Mouse (Mus musculus) MEL-GATA-1-ER (cell line): ENCODE results near the gene Pgc.

Experiments
- DNase-seq: peaks from one replicate; pipeline ENCODE4 v3.0.0-alpha.2; 2012; ENCODE audit warnings: low read depth; ENCODE audit errors: extremely low read depth

Gene Pgc

DNA sequence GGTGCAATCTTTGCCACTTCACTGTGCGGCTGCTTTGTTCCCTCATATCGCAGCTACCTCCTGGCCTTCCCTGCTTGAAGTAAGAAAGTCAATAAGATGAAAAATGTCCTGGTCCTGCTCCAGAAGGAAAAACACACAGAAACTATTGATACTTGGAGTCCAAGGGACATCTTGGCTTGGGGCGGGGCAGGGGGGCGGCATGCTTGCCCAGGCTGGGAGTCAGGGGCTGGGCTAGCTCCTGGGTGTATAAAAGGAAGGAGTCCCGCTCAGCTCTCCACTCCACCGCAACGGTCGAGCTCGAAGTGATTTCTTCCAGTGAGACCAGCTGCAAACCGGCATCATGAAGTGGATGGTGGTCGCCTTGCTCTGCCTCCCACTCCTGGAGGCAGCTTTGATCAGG is at the start of gene Pgc:
Gene Pgc, plus strand, starts transcription at position 277 of the 400 bp plus-strand sequence.
- no peak for DNase-seq

- no peak for DNase-seq
Observed at GRCm38 (mm10) chr17:47678238-47678637, 48.4 kb upstream of the Pgc start.

DNA sequence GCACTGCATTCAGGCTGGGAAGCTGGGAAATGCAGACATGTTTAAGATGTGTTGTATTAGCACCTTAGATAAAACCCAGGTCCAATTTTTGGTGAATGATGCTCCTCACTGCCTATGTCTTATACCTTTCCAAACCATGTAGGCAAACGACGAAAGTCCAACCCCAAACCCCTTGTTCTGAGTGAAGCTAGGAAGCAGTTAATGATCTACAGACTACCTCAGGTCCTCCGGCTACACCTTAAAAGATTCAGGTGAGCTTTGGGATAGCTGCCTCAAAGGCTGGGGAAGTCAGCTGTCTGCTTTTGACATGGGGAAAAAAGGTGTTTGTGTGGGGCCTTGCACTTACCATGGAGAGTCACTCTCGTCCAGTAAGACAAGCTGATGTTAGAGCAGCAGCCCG is 47.9 kb upstream of the Pgc start:
- no peak for DNase-seq

DNA sequence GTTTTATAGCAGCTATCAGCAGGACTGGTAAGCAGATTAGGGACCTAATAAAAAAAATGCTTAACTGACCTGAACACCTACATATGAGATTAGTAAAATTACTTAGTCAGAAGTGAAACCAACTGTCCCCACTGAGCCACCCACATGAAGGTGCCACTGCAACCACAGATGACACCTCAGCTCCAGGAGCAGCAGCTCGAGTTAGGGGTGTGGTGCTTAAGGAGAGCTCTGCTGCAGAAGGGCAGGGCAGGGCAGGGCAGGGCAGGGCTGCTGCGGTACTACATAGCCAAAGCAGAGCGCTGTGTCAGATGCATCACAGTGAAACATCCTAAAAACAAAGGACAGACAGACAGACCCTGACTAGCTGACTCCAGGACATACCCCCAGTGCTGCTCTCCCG is 43.8 kb upstream of the Pgc start:
- DNase-seq = no peak

DNA sequence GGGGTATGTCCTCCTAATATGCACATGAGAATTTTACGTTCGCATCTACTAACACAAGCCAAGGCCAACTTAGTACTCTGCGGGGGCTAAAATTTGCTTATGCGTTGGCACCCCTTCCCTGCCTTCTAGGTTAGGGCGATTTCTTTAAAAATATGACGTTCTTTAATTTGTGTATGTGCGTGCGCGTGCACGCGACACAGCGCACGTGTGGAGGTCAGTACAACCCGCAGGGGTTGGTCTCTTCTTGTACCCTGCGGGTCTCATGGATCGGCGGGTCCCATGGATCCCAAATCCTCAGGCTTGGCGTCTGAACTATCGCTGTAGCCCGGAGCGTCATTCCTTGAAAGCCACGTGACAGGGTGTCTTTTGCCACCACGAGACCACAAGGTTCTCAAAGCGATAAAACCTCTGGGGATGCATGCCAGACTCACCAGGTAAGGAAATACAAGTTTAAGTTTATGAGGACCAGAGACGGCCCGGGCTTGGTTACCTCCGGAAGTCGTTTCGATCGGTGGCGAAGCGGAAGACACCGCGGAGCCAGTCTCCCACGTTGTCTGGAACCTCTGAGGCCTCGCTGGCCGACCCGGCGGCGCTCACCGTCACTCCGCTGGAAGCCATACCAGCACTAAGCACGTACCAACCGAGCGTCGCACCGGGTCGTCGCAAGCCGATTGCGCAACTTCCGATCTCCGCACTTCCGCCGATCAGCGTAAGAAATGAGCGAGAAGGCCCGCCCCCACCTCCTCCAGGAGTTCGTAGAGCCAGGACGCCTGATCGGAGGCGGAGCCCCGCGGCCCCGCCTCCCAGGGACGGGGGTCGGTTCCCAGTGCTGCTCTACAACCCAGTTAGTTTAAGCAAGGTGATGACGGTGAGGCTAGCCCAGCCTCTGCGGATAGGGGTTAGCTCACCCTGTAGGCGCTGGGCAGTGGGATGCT is 39.0 kb upstream of the Pgc start:
- peak; percentile 96 for DNase-seq

- no peak for DNase-seq
Observed at GRCm38 (mm10) chr17:47688344-47688607, 38.4 kb upstream of the Pgc start, which contains the start of gene Tomm6. TSS of gene Tomm6 (minus strand) at chr17:47688386.

- peak; percentile 39 for DNase-seq
Observed at GRCm38 (mm10) chr17:47688608-47689575, 37.8 kb upstream of the Pgc start, which contains the start of gene Frs3. TSS of gene Frs3 (plus strand) at chr17:47689030.

DNA sequence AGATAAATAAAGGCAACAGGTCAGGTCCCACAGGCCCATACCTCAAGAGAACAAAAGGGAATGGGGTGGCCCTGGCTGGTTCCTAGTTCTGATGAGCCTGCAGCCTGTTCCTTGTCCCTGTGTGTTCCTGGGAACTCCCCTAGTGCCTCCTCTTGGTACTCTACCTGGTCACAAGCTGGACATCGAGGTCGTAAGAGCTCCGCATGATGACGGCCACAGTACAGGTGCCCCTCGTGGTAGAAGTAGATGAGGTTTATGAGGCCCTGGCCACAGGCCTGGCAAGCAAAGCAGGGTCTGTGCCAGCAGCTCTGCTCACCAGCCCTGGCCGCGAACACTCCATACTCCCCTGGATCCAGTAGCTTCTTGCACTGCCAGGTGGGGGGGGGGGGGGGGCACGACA is 36.7 kb upstream of the Pgc start:
- no peak for DNase-seq

- no peak for DNase-seq
Observed at GRCm38 (mm10) chr17:47691650-47692049, 35.0 kb upstream of the Pgc start.

DNA sequence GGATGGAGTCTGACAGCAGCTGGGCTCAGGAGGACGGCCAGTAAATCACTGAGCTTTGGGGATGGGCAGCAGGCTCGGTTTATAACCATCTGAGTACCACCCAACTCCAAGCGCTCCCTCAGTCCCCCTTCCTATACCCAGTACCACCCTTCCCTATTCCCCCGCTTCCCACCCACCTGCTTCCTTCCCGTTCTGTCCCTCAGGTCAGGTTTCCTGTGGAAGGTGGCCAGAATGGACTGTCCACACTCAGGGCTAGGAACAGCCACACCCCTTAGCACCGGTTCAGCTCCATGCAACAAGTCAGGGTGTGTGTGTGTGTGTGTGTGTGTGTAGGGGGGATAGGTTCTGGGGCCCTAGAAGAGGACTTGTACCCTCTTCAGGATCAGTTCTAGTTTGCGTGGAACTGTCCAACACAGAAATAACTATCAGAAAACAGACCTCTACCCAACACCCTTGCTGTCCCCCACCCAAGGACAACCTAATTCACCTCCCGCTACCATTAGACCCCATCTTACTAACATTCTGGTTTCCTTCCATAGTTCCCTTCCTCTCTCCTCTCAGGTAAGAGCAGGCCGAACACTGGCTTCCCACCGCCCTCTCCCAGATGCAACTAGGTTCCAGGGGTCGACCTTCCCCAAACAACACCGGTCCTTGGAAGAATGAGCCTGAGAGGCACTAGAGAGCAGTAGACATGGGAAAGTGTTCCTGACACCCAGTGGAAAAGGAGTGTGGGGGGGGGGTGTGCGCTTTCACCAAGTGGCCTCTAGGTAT is 32.8 kb upstream of the Pgc start:
- no peak for DNase-seq

DNA sequence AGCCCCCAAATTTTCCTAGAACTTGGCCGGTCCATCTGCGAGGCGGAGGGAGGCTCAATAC is 32.4 kb upstream of the Pgc start, which contains the start of gene Gm21981:
Gene Gm21981, minus strand, starts transcription at position 14 of the 61 bp plus-strand sequence.
- DNase-seq = no peak

GRCm38 (mm10) chr17:47694503-47695336 is 31.9 kb upstream of the Pgc start, which contains the start of gene Prickle4:
TSS of gene Prickle4 (minus strand) at chr17:47694736.
- peak; percentile 66 for DNase-seq

DNA sequence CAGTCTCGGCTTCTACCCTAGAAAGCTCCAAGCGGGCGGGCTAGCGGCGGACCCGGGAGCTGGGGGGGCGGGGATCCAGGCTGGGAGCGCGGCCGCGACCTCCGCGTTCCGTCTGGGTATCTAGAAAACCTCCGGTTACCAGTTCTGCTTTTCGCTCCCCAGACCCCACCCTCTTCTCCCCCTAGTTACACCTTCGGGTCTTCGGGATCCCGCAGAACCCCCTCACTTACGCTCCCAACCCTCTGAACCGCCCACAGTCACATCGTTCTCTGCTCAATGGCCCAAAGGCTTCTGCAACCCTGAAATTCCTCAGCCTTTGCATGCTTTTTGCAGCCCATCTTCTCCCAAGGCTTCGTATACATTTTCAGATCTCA is 31.3 kb upstream of the Pgc start:
- DNase-seq = no peak

DNA sequence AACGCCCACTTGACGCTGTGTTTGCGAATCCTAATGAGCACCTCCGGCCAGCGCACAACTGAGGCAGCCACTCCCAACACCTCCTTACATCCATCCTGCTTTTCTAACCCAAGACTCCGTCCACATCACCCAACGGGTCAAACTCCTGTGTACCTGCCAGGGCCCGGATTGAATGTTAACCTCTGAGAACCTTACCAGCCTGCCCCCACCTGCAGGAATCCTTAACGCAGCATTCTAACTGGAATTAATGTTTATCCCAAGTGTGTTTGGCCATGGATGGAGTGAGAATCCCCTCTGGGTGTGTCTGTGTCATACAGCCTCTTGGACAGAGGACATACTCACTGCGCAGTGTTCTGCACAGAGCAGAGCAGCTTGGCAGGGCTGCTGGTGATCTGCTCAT is 28.5 kb upstream of the Pgc start:
- DNase-seq = no peak

- no peak for DNase-seq
Observed at GRCm38 (mm10) chr17:47699055-47699454, 27.6 kb upstream of the Pgc start.

GRCm38 (mm10) chr17:47701793-47702192 is 24.8 kb upstream of the Pgc start:
- DNase-seq = no peak

- DNase-seq = no peak
Observed at GRCm38 (mm10) chr17:47702548-47703345, 23.9 kb upstream of the Pgc start.

- no peak for DNase-seq
Observed at GRCm38 (mm10) chr17:47703556-47703955, 23.1 kb upstream of the Pgc start.

DNA sequence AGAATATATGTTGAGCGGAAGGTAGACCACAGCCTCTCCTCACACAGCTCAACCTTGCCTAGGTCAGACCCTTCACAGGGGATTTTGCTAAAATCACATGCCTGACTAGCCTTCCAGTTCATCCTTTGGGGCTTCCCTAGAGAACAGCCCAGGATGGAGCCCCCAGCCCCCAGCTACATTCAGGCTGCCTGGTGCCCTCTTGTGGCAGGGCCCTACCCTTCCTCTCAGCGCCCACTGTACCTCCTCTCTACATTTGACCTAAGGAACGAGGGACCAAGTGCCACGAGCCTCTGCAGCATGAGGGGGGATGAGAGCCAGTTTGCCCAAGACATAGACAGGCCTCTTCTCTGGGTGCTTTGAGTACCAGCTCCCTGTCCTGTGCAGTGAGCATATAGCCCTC is 21.9 kb upstream of the Pgc start:
- DNase-seq = no peak

DNA sequence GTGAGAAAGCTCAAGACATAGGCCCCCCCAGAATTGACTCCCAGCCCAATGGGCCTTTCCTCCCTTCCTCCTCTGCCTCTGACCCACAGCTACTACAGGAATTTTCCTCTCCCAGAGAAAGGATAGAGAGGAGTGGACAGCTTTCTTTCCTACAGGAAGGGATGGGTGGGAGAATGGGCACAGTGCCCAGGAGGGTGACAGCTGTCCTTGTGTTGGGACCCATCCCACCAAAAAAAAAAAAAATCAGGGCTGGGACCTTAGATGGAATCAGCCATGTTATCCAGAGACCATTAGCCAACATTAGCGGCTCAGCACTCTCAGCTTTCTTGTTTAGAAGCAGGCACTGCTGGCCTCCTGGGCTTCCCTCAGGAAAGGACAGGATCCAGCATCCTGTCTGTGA is 20.4 kb upstream of the Pgc start:
- no peak for DNase-seq
